Mouse (Mus musculus): ENCODE results near the gene Fnbp1l.

The Fnbp1l gene

DNA sequence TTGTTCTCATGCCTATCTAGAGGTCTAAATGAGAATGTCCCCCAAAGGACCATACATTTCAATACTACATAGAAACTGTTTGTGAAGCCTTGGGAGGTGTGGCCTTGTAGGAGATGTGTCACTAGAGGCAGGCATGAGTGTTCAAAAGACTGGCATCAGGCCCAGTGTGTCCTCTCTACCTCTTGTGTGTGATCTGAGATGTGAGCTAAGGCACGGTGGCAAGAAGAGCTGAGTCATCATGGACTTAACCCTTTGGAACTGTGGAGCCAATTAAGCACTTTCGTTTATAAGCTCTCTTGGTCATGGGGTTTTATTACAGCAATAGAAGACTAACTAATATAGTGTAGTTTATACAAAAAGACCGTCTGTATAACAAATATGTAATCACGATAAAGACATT is 16.3 kb downstream of the Fnbp1l start:
- DNase-seq, result no peak

DNA sequence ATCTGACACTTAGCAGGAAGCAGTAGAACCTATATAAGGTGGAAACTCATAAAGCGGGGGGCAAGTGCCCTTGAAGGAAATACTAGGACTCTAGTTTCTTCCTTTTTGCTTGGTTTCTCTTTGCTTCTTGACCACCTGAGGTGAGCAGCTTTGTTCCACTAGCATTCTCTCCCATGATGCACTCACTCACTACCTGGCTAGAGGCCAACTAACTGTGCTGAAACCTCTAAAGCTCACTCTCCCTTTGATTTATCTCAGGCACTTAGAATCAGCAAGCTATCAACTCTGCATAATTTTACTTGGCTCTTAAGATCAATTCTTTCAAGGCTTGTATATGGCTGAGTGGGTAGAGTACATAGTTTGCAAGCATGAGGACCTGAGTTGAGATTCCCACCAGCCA is 17.1 kb downstream of the Fnbp1l start:
- DNase-seq, result no peak

DNA sequence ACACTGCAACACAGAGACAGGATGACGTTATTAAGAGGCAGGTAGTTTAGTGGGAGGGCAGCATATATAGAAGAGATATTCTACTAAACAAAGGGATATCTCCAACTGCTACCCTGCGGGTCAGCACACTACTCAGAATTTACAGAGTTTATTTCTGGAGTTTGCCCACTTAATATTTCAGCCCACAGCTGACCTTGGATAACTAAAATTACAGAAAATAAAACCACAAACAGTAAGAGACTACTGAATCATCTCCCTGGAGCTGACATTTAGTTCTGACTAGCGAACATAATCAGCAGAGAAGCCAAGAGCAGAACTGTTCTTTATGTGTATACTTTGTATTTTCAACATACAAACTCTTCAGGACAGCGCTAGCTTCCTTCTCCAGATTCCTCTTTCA is 20.2 kb downstream of the Fnbp1l start:
- no peak for DNase-seq

DNA sequence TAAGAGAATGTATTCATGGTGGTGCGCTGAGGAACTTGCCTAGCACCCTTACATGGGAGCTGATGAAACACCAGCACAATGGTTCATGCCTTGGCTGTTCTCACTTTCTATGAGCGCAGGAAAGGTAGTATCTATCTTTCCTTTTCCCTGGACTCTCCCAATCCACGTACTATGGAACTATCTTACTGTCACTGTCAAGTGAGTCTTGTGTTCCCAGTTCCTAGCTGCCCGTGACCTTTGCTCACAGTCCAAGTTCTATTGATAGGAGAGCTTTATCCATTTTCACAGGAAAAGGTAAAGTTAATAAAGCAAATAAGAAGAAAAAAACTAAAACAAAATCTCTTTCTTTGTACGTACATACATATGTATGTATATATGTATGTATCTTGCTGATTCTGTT is 28.7 kb downstream of the Fnbp1l start:
- no peak for DNase-seq

DNA sequence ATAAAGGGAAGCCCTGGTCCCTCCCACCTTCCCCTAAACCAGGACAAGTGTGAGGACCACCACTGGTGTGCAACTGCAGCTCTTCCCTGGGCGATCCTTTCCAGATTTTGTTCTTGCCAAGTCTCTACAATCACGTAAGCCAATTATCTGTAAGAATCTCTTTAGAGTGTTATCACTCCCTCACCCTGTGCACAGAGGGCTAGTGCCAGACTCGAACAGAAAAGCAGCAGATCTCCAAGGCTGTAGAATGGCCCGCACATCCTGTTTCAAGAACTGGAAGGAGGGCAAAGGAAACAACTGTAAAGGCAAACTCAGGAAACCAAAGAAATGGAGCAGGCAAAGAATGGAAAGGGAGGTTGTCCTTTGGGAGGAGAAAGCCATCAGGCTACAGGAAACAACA is 29.2 kb downstream of the Fnbp1l start:
- DNase-seq, result no peak

DNA sequence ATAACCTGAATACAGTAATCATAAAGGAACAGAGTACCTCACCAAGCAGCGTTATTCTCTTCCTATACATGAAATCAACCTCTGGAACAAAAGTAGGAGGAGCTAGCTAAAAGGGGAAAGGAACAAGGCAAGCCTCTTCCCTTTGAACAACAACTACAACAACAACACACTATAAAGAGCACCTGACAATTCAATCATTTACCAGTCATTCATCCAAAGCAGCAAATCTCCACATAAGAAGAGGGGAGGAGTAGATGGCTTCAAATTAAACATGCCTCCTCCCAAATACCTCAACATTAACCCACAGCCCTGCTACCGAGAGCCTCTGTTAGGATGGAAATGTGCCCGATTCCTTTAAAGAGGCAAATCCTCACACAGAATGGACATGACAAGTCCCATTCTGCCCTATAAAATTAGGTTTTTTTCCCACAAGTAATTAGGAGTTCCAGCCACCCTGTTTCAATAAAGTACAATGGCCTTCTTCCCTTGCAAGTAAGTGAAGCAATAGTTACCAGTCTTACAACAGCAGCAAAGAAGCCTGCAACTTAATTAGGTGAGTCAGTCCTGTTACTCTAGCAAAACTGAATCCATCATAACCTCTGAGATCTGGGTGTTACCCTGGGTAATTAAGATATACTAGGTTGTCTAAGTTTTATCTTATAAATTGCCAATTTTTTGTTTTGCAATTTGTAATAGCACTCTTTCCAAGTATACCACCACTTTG is 32.4 kb downstream of the Fnbp1l start:
- DNase-seq, result no peak

DNA sequence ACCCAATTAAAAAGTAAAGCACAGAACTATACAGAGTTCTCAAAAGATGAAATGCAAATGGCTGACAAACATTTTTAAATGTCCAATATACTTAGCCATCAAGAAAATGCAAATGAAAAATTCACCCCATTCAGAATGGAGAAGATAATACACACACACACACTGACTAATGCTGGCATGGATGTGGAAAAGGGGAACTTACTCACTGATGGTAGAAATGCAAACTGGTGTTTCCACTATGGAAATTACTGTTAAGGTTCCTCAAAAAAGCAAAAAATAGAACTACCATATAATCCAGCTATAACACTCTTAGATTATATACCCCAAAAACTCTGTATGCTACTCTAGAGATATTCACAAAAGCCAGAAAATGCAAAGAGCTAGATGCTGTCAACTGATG is 42.2 kb downstream of the Fnbp1l start:
- DNase-seq, result no peak

DNA sequence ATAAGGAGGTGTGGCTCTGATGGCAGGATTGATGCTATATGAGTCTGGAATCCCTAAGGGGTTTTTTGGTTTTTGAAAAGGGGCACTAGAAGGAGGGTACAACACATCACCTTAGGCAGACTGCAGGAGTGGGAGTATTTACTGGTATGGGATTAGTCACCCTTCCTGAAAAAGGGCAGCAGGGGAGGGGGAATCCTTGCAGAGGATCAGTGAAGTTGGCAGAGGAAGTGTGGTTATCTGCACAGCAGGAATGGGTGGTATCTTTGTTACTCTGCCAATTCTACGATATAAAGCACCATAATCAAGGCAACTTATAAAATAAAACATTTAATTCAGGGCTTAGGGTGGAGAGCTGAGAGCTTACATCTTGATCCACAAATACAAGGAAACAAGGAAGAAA is 44.6 kb downstream of the Fnbp1l start:
- no peak for DNase-seq

DNA sequence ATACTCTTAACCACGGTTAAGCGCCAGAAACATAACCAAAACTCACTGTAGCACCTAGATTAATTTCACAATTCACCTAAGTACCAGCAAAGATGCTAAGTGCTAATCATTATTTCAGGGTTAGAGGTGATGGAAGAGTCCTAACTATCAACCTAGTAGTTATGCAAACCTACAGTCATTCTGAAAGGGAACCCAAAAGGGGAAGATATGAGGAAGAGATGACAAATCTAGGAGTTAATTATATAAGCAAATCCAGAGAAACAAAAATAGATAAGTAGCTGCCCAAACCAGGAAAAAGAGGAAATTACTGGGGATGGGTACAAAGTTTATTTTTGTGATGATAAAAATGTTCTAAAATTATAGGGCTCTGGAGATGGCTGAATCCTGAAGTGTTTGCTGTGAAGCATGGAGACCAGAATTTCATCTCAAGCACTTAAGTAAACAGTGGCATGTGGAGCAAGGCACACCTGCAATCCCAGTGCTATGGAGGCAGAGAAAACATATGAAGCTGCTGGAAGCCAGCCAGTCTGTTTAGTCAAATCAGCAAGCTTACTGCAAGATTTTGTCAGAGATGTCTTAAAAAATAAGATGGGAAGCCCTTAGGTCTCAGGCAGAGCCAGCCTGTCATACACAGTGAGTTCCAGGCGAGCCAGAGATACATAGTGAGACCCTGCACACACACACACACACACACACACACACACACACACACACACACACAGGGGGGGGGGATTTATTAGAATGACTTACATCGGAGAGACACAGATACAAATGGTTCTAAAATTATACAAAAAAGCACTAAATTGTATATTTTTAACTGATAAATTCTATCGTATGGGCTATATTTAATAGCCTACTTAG is 45.9 kb downstream of the Fnbp1l start:
- no peak for DNase-seq

DNA sequence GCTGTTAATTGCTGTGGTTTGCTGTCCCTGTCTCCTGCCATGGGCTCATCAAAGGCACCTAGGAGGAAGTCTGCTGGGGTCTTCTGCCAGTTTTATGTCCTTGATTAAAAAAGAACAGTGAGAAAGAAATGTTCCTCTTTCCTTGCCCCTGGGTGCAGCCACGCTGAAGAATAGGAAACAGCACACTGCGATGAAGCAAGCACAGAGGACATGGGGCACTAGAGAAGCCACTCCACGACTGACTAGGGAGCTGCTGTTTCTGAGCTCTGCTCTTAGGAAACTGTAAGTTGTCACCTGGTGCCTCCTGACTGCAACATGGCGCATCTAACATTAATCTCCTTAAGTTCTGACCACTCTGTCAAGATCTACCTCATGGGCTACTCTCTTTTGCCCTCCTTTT is 53.0 kb downstream of the Fnbp1l start:
- DNase-seq, result no peak

DNA sequence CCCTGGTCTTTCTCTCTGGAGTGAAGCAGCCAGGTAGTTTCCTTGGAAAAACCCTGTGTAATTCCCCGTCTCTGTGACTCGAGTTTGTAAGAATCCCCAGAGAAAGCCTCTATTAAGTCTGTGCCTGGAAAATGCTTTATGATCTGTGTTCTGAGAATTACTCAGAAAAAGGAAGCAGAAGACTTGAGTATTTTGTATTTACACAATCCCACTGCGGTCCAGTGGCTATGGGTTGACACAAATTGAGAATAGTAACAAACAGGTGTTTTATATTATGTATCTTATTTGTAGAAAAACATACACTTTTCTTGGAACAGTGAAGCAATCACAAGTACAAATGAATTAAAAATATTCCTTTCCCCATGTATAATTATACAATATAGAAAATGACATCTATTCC is 53.4 kb downstream of the Fnbp1l start:
- DNase-seq, result no peak

DNA sequence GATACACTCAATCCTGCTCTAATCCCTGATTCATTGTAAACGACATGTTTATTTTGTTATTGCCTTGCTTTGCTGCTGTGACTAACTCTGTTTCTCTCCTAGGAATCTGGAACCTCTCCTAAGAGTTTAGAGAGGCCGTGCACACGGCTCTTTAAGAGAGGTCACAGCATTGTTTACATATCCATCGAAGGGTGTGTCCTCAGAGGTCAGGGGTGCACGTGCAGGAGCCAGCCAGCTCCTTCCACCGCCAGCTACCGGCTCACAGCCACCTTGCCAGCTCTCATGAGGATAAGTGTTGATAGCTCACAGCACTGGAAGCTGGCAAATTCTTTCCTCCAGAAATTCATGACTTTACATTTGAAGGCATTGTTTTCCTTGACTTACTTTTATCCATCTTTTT is 54.2 kb downstream of the Fnbp1l start:
- DNase-seq, result peak; percentile 18

DNA sequence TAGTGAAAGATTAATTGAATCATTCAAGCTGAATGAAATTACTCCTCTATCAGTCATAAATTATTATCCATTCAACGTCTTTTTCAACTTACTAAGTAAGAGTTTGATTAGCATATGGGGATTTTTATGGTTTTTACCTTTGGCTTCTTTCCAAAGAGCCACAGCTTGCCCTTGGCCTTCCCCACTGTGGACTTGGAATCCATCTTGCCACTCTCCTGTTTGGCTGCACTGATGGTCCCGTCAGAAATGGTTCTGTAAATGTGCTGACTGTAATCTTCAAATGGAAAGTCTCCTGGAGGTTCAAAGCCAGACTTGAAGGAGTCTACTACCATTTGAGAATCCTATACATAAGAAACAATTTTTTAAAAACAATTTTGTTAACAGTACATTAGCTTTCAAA is 61.7 kb downstream of the Fnbp1l start:
- no peak for DNase-seq

DNA sequence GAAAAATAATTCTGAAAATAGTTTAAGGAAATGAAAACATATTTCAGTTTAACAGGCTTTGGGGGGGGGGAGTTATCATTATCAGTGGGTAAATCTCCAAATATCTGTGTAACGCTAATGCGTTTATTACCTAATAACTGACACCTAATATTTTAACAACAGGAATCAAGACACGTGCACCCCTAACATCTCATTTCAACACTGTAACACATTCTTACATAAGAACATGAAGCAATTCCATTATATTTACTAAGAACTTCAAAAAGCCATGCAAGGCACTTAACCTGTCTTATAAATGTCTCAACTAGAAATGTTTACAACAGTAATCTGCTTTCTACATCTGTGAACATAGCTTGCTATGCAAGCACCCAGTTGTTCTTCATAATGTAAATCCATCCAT is 68.3 kb downstream of the Fnbp1l start:
- no peak for DNase-seq

DNA sequence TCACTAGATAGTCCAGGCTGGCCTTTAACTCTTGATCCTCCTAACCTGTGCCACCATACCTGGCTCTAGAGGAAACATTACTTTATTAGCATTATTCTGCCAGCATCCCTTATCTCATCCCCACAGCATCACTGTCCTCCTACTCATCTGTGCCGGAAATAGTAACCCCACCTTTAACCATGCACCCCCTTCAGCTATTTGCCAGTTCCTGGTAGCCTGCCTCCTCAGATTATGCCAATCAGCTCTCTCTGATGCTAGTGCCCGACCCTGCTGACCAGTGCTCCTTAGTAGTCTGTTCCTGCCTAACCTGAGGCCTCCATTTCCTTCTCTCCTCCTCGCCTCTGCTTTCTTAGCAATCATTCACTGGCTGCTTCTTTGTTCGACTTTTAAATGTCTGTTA is 72.0 kb downstream of the Fnbp1l start:
- DNase-seq, result no peak

DNA sequence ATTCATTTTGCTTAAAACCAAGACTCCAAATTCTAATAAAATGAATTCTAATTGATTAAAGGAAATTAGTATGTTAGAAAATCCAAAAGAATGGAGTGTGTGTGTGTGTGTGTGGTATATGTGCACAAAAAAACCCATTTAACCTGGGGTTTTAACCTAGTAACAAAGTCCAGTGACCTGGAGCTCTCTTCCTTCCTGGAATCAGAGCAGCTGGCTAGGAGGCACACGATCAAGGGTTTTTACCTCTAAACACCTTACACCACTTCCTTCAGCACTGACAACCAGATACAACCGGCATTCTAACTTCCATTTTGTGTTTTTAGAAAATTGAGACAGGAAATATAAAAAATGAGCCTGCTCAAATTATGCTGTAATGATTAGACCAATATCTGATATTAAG is 74.2 kb downstream of the Fnbp1l start:
- DNase-seq, result no peak

DNA sequence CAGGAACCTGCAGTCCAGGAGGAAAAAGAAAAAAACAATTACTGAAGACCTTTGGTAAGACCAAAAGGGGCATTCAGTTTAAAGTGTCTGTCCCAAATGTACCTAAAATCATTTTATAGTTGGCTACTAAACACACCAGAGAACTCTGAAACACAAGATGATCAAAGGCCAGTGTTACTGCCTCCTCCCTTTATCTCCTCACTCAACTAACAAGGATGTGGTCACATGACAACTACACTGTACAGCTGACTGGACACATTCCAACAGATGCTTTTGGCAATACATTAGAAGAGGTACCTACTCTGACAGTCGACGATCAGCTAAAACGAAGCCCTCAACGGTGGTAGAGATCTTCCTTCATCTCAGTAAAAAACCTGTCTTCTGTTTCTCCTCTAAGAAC is 78.6 kb downstream of the Fnbp1l start:
- no peak for DNase-seq

DNA sequence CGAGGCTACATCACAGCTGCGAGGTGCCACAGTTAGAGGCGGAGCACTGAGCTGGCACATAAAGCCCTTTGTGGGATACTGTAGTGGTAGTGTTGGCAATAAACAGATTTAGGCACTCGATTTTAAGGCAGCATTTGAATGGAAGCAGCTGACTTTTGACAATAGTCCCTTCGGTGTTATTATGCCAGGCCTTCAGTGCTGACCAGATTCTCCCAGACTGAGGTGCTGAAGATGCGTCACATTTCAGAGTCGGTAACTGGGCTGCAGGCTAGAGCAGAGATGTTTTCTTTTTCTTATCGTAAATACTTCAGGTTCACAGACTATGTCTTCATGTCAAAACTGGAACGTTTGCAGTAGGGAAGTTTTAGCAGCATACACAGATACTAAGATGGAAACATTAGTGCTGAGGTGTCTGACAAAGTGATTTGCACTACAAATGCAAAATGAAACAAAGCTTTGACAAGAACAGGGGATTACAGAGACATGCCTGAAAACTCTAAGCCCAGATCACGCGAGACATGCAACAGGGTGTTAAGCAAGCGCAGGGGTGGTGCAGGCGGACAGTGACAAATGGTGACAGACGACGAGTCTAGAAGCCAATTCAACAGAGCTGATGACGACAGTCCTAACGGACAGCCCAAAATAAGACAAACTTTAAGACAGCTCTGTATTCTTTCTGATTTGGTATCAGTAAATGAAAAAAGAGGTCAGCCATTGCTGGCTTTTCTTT is 79.4 kb downstream of the Fnbp1l start:
- no peak for DNase-seq

DNA sequence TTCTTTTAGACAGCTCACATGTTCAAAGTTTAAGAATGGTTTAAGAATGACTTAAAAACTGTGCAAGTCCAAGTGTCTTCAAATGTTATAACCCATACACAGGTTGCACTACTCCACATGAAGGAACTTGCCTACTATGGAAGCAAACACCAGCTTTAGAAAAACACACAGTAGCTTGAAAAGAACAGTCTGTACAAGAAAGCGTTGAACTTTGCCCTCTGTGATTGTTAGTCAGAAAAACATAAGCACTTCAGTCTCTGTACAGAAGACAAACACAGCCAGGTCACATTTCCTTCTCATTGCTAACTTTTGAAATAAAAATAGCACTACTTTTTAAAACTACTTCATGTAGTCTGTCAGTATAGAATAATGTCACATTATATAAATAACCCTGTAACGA is 80.7 kb downstream of the Fnbp1l start:
- no peak for DNase-seq

DNA sequence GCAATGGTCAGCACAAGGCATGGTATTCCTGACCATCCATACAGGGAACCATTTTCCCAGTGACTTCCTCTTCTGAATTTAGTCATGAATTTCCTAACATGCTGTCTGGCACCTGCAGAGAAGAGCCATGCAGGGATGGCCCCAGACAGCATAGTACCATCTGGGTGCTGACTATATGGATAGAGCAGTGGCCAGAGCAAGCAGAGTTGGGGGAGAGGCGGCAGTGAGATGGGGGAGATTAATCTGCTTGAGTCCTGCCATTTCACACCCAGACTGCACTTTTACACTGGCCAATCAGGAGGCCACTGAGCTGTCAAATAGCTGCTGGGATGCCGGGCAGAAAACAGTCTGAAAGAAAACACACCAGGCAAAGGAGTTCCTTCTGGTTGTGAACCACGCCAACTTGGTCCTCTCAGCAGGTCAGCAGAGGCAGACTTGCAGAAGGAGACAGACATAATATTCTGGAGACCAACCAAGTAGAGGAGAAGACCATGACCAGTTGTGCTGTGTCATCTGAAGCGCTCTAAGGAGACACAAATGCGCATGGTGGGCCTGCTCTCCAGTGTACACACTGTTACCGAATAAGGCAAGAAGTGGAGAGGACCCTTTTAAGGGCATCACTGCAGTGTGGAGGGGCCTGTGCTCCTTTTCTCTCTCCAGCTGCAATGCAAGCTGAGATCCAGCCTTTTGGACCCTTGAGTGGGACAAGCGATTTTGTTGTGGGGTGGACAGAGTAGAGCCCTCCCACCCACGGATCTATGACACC is 83.4 kb downstream of the Fnbp1l start:
- no peak for DNase-seq

DNA sequence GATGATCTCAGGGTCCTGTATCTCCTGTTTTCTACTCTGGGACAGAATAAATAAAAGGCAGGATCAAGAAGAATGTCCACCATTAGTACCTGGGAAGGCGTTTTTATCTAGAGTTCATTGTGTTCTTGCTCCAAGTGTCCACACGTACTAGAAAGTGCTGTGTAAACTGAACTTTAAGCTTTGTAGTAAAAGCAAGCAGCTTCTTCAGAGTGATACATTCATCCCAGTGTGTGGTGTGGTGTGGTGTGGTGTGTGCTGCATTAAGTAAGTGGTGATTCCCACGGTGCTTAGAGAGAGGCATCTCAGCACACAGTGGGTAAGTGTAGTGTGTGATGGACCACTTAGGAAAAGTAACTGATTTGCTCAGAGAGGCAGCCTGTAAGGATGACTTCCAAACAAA is 91.0 kb downstream of the Fnbp1l start:
- DNase-seq, result no peak

DNA sequence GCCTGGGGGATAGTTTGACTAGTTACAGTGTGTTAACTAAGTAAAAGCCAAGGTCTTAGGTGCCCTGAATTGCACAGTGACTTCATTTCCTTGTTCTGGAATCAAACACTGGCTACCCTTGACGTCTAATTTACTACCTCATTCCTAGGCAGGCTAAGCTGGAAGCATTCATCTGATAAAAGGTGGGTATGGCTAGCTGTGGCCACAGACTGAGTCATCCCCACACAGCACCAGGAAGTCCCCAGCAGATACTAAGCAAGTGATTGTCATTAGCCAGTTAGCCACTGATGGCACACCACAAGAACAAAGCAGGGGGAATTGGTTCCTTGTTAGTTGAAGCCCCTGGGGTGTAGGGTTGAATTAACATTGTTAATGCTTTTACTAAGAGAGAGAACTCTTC is 98.2 kb downstream of the Fnbp1l start:
- DNase-seq, result no peak

DNA sequence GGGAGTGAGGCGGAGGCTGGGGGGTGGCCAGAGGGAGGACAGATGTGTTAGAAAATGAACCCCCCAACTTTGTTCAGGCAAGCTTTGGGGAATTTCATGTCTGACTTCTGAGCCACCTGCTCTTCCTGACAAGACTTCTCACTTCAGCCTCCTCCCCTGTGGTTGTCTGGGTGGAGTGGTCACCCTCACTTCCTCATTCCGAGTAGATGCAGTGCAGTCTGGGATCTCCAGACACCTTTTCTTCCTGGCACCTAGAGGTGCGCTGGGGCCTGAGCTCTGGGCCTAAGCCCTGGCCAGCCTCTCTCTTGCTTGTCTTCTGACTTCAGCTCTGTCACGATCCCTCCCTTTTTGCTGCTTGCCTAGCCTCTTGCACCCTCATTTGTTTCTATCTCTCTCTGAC is 98.6 kb downstream of the Fnbp1l start:
- DNase-seq, result no peak
